Mouse (Mus musculus): ENCODE data around the gene Sema3e.

Gene Sema3e

DNA sequence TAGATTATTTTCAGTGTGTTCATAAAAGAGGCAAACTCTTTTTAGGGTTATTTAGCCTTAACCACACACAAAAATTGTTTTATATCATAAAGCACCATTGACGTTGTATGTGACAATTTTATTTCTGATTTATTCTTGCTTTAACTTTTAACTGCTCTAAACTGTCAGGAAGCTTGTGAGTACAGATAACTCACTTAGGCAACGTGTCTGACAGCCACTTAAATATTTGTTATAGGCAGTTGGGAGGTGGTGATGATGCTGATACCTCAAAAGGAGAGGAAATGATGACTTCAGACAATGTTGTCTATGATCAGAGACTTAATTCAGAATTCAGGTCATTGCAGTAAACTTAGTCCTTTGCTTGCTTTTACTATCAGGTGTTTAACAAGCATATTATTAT, 181.7 kb downstream of the Sema3e start:
- DNase-seq (ENCODE audit: low spot score), result no peak

DNA sequence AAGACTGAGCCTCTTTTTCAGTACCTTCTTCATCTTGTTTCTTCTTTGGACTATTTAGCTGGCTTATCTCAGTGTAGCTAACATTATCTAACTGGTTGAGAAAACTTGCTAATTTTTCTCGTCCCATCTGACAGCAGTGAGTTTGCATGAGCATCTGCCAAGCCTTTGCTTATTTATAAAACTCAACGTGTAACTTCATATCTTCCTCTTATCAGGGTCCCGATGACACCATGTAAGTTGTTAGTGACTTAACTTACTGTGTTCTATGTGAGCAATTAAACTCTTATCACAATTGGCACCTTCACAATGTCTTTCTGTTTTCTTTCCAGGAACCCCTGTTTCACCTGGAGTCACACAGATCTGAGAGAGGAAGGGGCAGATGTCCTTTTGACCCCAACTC, 184.9 kb downstream of the Sema3e start:
- no peak for DNase-seq (ENCODE audit: low spot score)

DNA sequence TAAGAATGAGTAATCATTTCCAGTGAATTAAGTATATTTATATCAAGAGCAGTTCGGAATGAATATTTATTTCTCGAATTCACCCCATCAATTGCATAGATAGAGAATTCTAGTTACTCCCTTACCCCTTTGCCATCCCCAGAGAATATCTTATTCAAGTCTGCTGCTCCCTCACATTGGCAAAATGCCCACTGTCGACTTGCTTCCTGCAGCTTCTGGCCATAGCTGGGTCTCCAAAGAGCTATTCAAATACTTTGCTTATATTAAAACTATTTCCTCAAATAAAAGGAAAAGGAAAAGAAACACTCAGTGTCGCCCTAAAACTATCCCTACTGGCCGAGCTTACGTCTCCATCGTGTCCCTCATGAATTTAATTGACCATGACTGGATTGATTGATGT, 191.1 kb downstream of the Sema3e start:
- no peak for DNase-seq (ENCODE audit: low spot score)

GRCm38 (mm10) chr5:14218677-14219076, 193.6 kb downstream of the Sema3e start:
- peak; percentile 57 for DNase-seq (ENCODE audit: low spot score)

DNA sequence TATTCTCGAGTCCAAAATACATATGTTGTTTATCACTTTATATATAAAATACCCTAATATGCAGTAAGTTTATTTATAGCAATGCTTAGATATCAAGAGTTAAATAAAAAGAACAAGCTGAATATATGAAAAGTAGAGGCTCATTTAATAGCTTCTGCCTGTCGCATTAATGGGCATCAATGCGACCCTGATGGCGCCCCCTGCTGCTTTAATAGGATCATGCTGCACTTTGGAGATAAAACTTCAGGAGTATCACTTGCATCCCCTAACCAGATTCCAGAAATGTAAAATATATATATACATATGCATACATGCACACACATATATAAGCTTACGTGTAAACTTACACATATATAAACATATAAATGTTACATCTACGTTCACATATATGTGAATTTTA, 199.4 kb downstream of the Sema3e start:
- no peak for DNase-seq (ENCODE audit: low spot score)

GRCm38 (mm10) chr5:14231027-14231426, 206.0 kb downstream of the Sema3e start:
- no peak for DNase-seq (ENCODE audit: low spot score)

- no peak for DNase-seq (ENCODE audit: low spot score)
Measured at GRCm38 (mm10) chr5:14252583-14252982, 227.5 kb downstream of the Sema3e start.

DNA sequence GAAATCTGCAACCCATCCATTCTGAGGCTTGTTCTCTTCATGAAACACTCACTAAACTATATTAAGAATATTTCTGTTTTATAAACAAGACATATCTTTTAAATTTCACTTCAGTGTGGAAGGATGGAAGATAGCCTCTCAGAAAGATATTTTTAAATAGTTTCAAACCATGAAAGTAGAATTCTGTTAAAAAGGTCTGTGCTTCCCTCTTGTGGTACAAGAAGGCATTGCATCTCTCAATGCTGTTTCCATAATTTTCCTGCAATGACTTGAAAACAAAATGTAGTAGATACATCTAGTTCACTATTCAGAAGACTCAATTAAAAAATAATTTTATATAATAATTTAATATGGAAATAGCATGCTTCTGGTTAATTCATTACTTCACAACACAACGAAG, 228.3 kb downstream of the Sema3e start:
- DNase-seq (ENCODE audit: low spot score), result no peak

GRCm38 (mm10) chr5:14260156-14260555, 235.1 kb downstream of the Sema3e start:
- no peak for DNase-seq (ENCODE audit: low spot score)

DNA sequence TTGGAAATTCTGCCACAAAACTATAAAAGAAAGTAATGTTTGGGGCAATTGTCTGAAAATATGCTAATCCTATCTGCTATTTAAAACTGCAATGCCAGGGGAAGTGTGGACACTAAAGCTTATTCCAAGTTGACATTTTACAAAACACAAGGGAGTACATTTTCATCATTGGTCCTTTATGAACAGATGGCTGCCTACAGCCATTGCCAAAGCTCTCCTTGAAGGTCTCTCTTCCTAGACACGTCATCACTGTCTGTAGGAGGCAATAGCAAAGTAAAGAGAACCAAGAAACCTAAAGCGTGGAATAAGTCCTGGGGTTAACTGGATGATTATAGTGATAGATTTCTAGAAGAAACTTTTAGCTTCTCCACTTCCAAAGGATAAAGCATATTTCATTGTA, 242.3 kb downstream of the Sema3e start:
- DNase-seq (ENCODE audit: low spot score), result no peak
